Mouse (Mus musculus): ENCODE measurements around the gene Chst10.

DNA sequence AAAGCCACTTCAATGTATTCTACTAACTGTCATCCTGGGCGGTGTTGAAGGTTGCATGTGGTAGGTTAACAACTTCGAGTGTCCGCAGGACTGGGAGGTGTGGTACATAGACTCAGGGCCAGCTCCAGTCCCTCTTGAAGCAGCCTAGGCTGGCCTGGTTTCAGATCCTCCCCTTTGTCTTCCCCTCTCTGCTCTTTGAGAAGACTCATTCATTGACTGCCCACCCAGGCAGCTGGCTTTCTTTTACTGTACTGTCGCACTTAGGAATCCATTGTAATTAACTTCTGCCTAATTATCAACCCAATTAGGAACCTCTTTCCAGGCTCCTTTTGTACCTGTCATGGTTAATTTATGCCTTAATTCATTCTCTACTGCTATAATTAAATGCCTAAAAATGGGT lies 54.7 kb downstream of the Chst10 start:
- TF ChIP-seq POLR2A (IDR thresholded peaks at IDR 0.05; ENCODE audit: control insufficient read depth in 1 of 2, insufficient read depth in 1 of 2, low read depth in 1 of 2, low read length in 2 of 2, poor library complexity in 1 of 2) (no peak), POLR2AphosphoS5 (IDR thresholded peaks at IDR 0.05; ENCODE audit: borderline replicate concordance, low read depth, low read length) (no peak), MAX (IDR thresholded peaks at IDR 0.05; ENCODE audit: low read length) (no peak), CTCF (IDR thresholded peaks at IDR 0.05 in 2 of 3, conservative IDR thresholded peaks at IDR 0.05 in 1 of 3; ENCODE audit: control insufficient read depth in 1 of 3, insufficient read depth in 1 of 3, low read depth in 2 of 3, low read length in 3 of 3, poor library complexity in 1 of 3, severe bottlenecking in 1 of 3) (no peak)
